Mouse (Mus musculus) limb, embryonic 11.5 days (tissue): ENCODE data around the gene Acap2. TPM values are rescaled to one million over a fixed set of nuclear protein-coding genes. Genes with fewer than 3 reads are reported as not detected.
A peak's percentile ranks its signal among the peaks of the same experiment; 100 is the strongest.

Experiments used
- ATAC-seq: fragments of 200-750 bp; cut with Nextera tagmentation; 2 replicates; pipeline ENCODE4 v1.8.0; 2017; ENCODE audit warnings: low read depth; ENCODE audit not compliant: insufficient number of reproducible peaks, low FRiP score, low TSS enrichment
- DNase-seq: peaks from one replicate; pipeline ENCODE4 v3.0.0-alpha.2; 2015; ENCODE audit warnings: low spot score
- H3K27ac ChIP-seq: fragments of 300-500 bp; sonication (generic); replicated peaks from 2 replicates; pipeline ENCODE4 v1.5.1; 2014; ENCODE audit warnings: low read depth, mild to moderate bottlenecking, low read length
- H3K27me3 ChIP-seq: fragments of 300-500 bp; sonication (generic); 2 replicates; pipeline ENCODE4 v1.6.1; 2014; ENCODE audit warnings: mild to moderate bottlenecking, low read length, mixed read lengths; ENCODE audit not compliant: control insufficient read depth, insufficient read depth
- H3K36me3 ChIP-seq: fragments of 300-500 bp; sonication (generic); 2 replicates; pipeline ENCODE4 v1.6.1; 2014; ENCODE audit warnings: mild to moderate bottlenecking, low read length, moderate library complexity, mixed read lengths; ENCODE audit not compliant: control insufficient read depth, insufficient read depth
- H3K4me1 ChIP-seq: fragments of 300-500 bp; sonication (generic); 2 replicates; pipeline ENCODE4 v1.6.1; 2014; ENCODE audit warnings: low read length, mixed read lengths; ENCODE audit not compliant: control insufficient read depth, insufficient read depth
- H3K4me2 ChIP-seq: fragments of 300-500 bp; sonication (generic); 2 replicates; pipeline ENCODE4 v1.6.1; 2014; ENCODE audit warnings: low read depth, mild to moderate bottlenecking, moderate library complexity; ENCODE audit not compliant: severe bottlenecking
- H3K4me3 ChIP-seq: fragments of 300-500 bp; sonication (generic); 2 replicates; pipeline ENCODE4 v1.5.1; 2014; ENCODE audit warnings: low read depth, low read length
- H3K9ac ChIP-seq: fragments of 300-500 bp; sonication (generic); 2 replicates; pipeline ENCODE4 v1.6.1; 2014; ENCODE audit warnings: mild to moderate bottlenecking, low read length
- H3K9me3 ChIP-seq: fragments of 300-500 bp; sonication (generic); 2 replicates; pipeline ENCODE4 v1.6.1; 2016; ENCODE audit warnings: low read length; ENCODE audit not compliant: control insufficient read depth
- WGBS: fragments of 180-500 bp; shearing (Covaris S2); extraction: QIAGEN DNeasy Blood & Tissue Kit; methylation state at CpG from one replicate; pipeline ENCODE4 v1.1.7; 2014; 5-methylcytosine and 5-hydroxymethylcytosine counted together
- polyA plus RNA-seq: library from polyadenylated mRNA; unstranded; fragments of >200 nt; fragmentation: Nextera tagmentation; extraction: Ambion mirVana; gene quantifications from 2 replicates; pipeline ENCODE4 v1.2.1, GENCODE M21; 2014

The Acap2 gene
- polyA plus RNA-seq, 1 experiment from 2014 or later = 18.0 TPM

- peak; percentile 98 for ATAC-seq
- H3K36me3 ChIP-seq = no peaks in the 10 kb centered on the region
- H3K4me3 ChIP-seq = peak within 1 kb of the TSS; percentile 70
- 1% methylated on average over 54 of the region's 54 CpGs for WGBS
- H3K9me3 ChIP-seq = no peaks in the 10 kb centered on the region
- peak within 1 kb of the TSS; percentile 77; the same call in 1 of the 2 replicates for H3K27ac ChIP-seq
- peak within 1 kb of the TSS; percentile 76 for H3K9ac ChIP-seq
- H3K27me3 ChIP-seq = no peaks in the 10 kb centered on the region; the same call in 1 of the 2 replicates
- DNase-seq = peak; percentile 94
- H3K4me1 ChIP-seq = peaks cover 9% of the 10 kb centered on the region; the same call in 1 of the 2 replicates
- peak within 1 kb of the TSS; percentile 100 for H3K4me2 ChIP-seq
Measured at GRCm38 (mm10) chr16:31081125-31081664, 119.8 kb downstream of the Acap2 start, which contains the start of gene Xxylt1. Gene Xxylt1 (minus strand): TSS chr16:31081432.

- Histone ChIP-seq H3K9me3 (no peaks in the 10 kb centered on the region), H3K36me3 (no peaks in the 10 kb centered on the region), H3K27ac (peak overlapping the region; percentile 77; the same call in 1 of the 2 replicates), H3K27me3 (no peaks in the 10 kb centered on the region; the same call in 1 of the 2 replicates), H3K4me2 (peak overlapping the region; percentile 100), H3K4me3 (peak overlapping the region; percentile 70), H3K9ac (peak overlapping the region; percentile 76), H3K4me1 (peaks cover 9% of the 10 kb centered on the region; the same call in 1 of the 2 replicates)
- under 1% methylated on average over 26 of the region's 36 CpGs for WGBS
- peak; percentile 52; the same call in 1 of the 2 replicates for ATAC-seq
- DNase-seq = peak; percentile 70
Measured at GRCm38 (mm10) chr16:31080573-31081051, 120.4 kb downstream of the Acap2 start.

GRCm38 (mm10) chr16:31077396-31077795, 123.6 kb downstream of the Acap2 start:
- 94% methylated on average over 5 of the region's 5 CpGs for WGBS
- Histone ChIP-seq H3K4me2 (no peak overlapping the region), H3K9ac (no peak overlapping the region), H3K4me1 (peaks cover 9% of the 10 kb centered on the region; the same call in 1 of the 2 replicates), H3K9me3 (no peaks in the 10 kb centered on the region), H3K27me3 (no peaks in the 10 kb centered on the region; the same call in 1 of the 2 replicates), H3K36me3 (no peaks in the 10 kb centered on the region), H3K4me3 (no peak overlapping the region), H3K27ac (no peak overlapping the region)
- no peak for DNase-seq
- ATAC-seq = no peak

- Histone ChIP-seq H3K4me2 (no peak overlapping the region), H3K4me3 (no peak overlapping the region), H3K9ac (no peak overlapping the region), H3K36me3 (no peaks in the 10 kb centered on the region), H3K9me3 (no peaks in the 10 kb centered on the region), H3K4me1 (peaks cover 9% of the 10 kb centered on the region; the same call in 1 of the 2 replicates), H3K27ac (no peak overlapping the region), H3K27me3 (no peaks in the 10 kb centered on the region; the same call in 1 of the 2 replicates)
- 80% methylated on average over 8 of the region's 8 CpGs for WGBS
- no peak for DNase-seq
- no peak for ATAC-seq
Measured at GRCm38 (mm10) chr16:31076436-31076835, 124.6 kb downstream of the Acap2 start.

DNA sequence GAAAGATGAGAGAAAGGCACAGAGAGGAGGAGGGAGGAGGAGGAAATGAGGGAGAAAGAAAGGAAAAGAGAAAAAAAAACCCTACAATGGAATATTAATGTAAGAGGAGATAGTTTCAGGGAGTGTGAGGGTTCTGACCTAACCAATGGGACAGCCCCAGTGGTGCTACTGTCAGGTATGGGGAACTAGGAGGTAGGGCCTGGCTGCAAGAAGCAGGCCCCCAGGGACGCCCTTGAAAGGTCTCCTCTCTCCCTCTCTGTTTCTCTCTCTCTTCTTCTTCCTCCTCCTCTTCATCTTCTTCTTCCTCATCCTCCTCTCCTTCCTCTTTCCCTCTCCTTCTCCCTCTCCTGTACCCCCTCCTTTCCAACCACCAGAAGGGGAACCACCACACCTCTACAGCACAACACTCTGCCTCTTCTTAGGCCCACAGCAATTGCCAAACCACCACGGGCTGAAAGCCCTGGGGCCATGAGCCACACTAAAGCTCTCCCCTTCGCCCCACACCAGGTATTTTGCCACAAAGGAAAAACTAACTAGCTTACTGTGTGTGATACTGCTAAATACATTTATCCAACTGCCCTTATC, 126.6 kb downstream of the Acap2 start:
- Histone ChIP-seq H3K36me3 (no peaks in the 10 kb centered on the region), H3K4me2 (no peak overlapping the region), H3K9ac (no peak overlapping the region), H3K4me3 (no peak overlapping the region), H3K4me1 (peaks cover 14% of the 10 kb centered on the region), H3K27me3 (no peaks in the 10 kb centered on the region; the same call in 1 of the 2 replicates), H3K9me3 (no peaks in the 10 kb centered on the region), H3K27ac (no peak overlapping the region)
- DNase-seq (no peak), ATAC-seq (no peak)
- WGBS = 77% methylated on average over 3 of the region's 3 CpGs

DNA sequence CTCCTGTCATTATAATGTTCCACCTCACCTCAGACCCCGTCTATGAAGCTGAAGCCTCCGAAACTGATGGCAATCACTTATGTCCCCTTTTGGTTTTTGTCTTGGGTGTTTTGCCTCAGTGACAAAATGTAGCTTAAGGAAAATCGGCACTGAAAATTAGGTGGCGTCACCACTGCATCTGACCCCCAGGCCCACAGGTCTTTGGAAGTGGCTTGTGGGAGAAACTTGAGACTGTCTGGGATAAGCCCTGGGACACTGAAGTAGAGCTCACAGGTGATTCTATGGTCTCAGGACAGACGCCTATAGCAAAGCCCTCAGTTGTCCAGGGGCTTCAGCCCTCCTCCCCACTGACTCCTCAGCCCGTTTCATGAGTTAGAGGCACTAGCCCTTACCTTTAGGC, 129.3 kb downstream of the Acap2 start:
- Histone ChIP-seq H3K9ac (no peak overlapping the region), H3K4me1 (peaks cover 20% of the 10 kb centered on the region), H3K9me3 (no peaks in the 10 kb centered on the region), H3K27me3 (no peaks in the 10 kb centered on the region), H3K4me2 (no peak overlapping the region), H3K27ac (no peak overlapping the region), H3K4me3 (no peak overlapping the region), H3K36me3 (no peaks in the 10 kb centered on the region)
- WGBS = 88% methylated on average over 6 of the region's 6 CpGs
- ATAC-seq (no peak), DNase-seq (no peak)

DNA sequence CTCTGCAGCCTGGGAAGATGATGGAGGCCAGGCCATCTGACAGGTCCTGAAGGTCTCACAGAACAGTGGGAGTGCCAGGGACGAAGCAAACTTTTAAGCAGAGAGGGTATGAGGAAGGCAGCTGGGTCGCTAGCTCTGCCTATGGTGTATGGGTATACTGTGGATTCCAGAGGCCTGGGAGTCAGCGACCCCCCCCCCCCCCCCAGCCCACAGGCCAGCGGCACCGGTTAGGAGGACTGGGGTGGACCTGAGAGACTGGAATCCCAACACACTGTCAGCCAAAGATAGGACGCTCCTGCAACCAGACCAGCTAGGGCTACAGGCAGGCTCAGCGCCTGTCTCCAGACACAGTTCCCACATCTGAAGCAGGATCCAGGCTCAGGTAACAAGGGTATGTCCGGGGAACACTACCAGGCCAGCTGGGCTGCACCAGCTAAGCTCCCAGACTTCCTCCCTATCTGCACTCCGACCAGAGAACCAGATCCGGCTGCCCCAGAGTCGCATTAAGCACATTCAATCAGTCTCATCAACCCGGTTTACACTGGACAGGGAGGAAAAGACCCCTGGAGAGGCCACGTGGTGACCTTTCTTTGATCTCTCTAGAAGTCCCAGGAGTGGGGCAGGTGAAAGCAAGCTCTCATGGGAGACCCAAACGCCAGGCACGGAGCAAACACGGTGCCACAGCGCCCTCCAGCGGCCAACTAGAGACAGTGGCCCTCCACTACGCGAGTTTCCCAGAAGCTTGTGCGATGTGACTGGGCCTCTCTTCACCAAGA, 130.5 kb downstream of the Acap2 start:
- DNase-seq = peak; percentile 93
- H3K4me3 ChIP-seq = no peak overlapping the region
- no peaks in the 10 kb centered on the region for H3K36me3 ChIP-seq
- WGBS = 3% methylated on average over 19 of the region's 21 CpGs
- no peaks in the 10 kb centered on the region for H3K27me3 ChIP-seq
- H3K9ac ChIP-seq = no peak overlapping the region
- ATAC-seq = peak; percentile 56; the same call in 1 of the 2 replicates
- H3K27ac ChIP-seq = no peak overlapping the region
- peaks cover 20% of the 10 kb centered on the region for H3K4me1 ChIP-seq
- no peaks in the 10 kb centered on the region for H3K9me3 ChIP-seq
- H3K4me2 ChIP-seq = peak overlapping the region; percentile 21; the same call in 1 of the 2 replicates
